Mouse (Mus musculus) left cerebral cortex, adult 9 months (tissue): ENCODE measurements around the gene Iqcc.
A peak's percentile ranks its signal among the peaks of the same experiment; 100 is the strongest.

Experiments
- DNase-seq, 2 experiments: peaks; one replicate each; pipeline ENCODE4 v3.0.0; 2022; ENCODE audit warnings: low spot score in 2 of 2

The Iqcc gene

DNA sequence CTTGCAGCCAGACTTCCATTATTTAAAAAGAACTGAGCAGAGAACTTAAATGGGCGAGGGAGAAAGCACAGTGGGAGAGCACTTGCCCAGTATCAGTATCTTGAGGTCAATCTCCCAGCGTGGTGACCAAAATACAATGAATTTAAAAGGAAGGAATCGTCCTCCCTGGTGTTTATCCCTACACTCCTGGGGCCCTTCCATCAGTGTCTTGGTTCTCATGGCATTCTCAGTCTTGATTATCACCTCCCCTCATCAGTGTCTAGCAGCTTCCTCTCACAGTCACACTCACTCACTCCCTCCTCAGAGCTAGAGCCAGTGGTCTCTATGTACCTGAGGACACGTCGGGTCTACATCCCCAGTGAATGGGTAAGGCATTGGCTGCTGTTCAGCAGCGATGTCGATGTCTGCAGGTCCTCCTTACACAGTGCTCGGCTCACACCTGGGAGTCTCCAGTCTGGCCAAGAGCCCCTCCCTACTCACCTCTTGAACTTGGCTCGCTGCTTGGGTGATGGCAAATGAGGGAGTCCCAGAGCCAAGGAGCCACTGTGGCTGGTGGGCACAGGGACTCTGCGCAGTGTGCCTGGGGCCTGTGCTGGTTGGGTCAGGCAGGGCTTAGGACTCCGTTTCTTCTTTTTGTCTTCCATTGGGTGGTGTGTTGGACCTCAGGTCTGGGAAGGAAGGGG, 3.4 kb upstream of the Iqcc start:
- no peak for DNase-seq

GRCm38 (mm10) chr4:129621283-129621841, 2.5 kb upstream of the Iqcc start:
- DNase-seq: no peak

GRCm38 (mm10) chr4:129620419-129621282, 1.8 kb upstream of the Iqcc start:
- DNase-seq: no peak

- DNase-seq: no peak
Measured at GRCm38 (mm10) chr4:129618031-129618430, 868 bp downstream of the Iqcc start.

DNA sequence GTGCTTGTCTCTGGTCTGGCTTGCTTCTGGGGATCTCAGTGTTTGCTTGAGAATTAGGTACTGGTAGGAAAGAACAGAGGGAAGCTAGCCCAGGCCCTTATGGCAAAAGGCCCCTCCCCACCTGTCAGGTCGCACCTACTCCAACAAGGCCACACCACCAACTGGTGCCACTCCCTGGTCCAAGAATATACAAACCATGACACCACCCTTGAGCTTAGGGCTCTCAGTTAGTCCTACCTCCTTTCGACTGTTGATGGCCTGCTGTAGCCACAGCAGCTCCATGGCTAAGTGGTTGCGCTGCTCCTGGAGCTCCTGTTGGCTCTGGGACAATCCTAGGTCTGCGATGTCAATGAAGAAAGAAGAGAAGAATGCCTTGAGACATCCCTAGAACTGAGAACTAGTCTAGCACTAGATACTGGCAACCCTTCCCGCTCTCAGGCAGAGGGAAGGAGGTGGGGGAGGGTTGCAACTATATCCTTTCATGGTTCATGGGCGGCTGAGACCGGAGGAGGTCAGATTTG, 1.7 kb downstream of the Iqcc start:
- DNase-seq: no peak

DNA sequence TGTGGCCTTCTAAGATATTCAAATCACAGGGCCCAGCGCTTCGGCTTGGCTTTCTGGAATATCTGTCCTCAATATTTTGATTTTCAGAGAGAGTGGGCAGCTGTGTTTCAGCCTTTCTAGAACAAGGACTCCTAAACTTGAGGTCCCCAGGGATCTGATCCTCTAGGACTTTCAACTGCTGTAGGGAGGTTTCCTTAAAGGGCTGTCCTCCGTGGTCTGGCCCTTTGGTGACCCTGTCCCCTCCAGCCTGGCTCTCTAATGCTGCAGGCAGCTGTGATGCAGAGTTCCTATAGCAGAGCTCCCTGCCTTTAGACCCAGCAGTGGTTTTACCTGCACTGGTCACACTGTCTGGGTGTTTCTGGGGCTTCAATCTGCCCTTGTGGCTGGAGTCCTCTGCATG, 2.3 kb downstream of the Iqcc start:
- DNase-seq: no peak

- no peak for DNase-seq
Measured at GRCm38 (mm10) chr4:129615801-129616290, 3.1 kb downstream of the Iqcc start.

DNA sequence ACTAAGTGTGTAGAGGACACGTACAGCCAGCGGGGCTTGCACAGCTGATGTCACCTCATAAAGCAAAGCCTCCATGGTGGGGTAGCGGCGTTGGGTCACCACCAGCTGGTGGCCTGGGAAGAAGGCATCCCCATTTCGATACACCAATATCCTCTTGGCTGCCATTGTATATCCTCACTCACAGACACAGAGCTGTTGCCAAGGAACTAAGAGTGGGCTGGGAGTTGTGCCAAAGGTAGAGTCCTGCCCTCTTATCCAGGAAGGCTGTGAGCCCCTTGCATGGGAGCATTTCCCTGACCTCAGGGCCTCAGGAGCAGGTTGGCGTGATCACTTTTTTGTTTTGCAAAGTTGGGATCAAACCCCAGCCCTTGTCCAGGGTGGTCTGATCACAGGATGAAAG, 4.8 kb downstream of the Iqcc start, which contains the start of gene Dcdc2b:
Dcdc2b (minus strand) TSS at position 165 of the 400 bp plus-strand sequence.
- DNase-seq: no peak

- no peak for DNase-seq
Measured at GRCm38 (mm10) chr4:129610472-129610871, 8.4 kb downstream of the Iqcc start.

GRCm38 (mm10) chr4:129610026-129610425, 8.9 kb downstream of the Iqcc start:
- no peak for DNase-seq

GRCm38 (mm10) chr4:129609139-129609631, 9.7 kb downstream of the Iqcc start:
- DNase-seq: no peak

GRCm38 (mm10) chr4:129608426-129609025, 10.4 kb downstream of the Iqcc start:
- peak in 1 of 2 experiments; percentile 86 for DNase-seq

- DNase-seq: peak in 1 of 2 experiments; percentile 80
Measured at GRCm38 (mm10) chr4:129600233-129601158, 18.4 kb downstream of the Iqcc start, which contains the start of the genes Eif3i and Tmem234. Gene Eif3i, minus strand, starts transcription at chr4:129600648. Gene Tmem234, plus strand, starts transcription at chr4:129600668.

DNA sequence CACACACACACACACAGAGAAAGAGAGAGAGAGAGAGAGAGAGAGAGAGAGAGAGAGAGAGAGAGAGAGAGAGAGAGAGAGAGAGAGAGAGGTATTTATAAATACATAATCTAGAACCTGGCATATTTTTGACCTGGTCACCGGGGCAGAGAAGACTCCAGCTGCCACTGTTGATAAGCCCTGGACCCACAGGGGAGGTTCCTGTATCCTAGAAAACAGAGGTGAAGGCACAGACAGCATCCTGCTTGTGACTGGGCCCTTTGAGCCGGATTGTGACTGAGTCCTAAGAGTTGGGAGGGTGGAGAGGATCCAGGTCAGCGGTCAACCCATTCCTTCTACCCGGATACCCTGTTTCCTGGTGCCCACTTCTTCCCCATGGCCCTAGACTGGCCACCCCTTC, 30.0 kb downstream of the Iqcc start:
- DNase-seq: no peak

GRCm38 (mm10) chr4:129586943-129587342, 32.0 kb downstream of the Iqcc start:
- no peak for DNase-seq

GRCm38 (mm10) chr4:129585773-129586172, 33.1 kb downstream of the Iqcc start:
- DNase-seq: no peak

- peak in 1 of 2 experiments; percentile 83 for DNase-seq
Measured at GRCm38 (mm10) chr4:129584884-129585608, 33.9 kb downstream of the Iqcc start.

DNA sequence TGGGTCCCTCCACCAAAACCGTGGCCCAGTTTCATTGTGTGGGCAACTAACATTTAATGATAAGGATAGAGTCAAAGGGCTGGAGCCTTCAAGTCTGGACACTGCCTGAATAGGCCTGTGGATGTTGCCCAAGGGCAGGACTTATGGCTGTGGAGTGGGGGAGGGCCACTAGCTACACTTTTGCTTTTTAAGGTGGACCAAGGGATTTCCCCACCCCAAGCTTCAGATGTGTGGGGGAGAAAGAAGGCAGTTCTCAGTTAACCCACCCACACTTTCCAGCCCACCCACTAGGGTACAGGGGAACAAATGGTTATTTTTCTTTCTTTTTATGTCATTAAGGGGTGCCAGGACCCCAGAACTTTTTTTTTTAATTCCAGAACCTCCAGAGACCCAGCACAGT, 34.5 kb downstream of the Iqcc start:
- no peak for DNase-seq

- no peak for DNase-seq
Measured at GRCm38 (mm10) chr4:129582251-129582650, 36.6 kb downstream of the Iqcc start.

DNA sequence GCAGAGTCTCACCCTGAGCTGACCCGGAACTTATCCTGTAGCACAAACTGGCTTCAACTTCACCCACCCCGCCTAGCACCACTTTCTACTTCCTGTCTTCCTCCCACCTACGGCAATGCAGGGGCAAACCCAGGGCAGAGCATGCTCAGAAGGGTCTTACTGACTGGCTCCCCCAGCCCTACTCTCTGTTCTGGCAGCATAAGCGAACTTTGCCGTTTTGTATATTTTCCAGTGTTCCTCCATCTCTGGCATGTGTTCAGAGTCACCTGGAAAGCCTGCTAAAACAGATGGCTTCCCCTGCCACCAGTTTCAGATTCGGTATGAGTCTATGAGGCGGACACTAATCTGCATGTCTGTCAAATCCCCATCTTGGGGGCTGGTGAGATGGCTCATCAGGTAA, 38.6 kb downstream of the Iqcc start:
- no peak for DNase-seq
